Comparison of ENCODE assay signal across 8 mouse cellular contexts in genomic region chr9:83924878-83925687, GRCm38 (mm10). TPM values are rescaled to one million over a fixed set of nuclear protein-coding genes. Genes with fewer than 3 reads are reported as not detected.
DNase-seq lines count a peak whose midpoint lies in the region; ATAC-seq and TF ChIP-seq lines count a peak whose summit lies in the region.

Gene Bckdhb, plus strand, starts transcription at chr9:83925145.

- no peaks in the 10 kb centered on the region for H3K27me3 ChIP-seq in embryonic facial prominence, embryonic 14.5 days (replicated peaks; ENCODE audit: control insufficient read depth, insufficient read depth, low read length)
- no peaks in the 10 kb centered on the region for H3K27me3 ChIP-seq in heart, adult 2 months (ENCODE audit: control insufficient read depth, insufficient read depth, low read length)
- H3K27me3 ChIP-seq in limb, embryonic 13.5 days = no peaks in the 10 kb centered on the region
- no peaks in the 10 kb centered on the region for H3K27me3 ChIP-seq in midbrain, embryonic 16.5 days (ENCODE audit: control insufficient read depth, insufficient read depth, low read depth, low read length)

- ATAC-seq in embryonic facial prominence, embryonic 14.5 days (ENCODE audit: low read depth) = peak; percentile 100
- peak; percentile 100 for ATAC-seq in limb, embryonic 13.5 days (ENCODE audit: low FRiP score, low read depth)
- peak; percentile 100 for ATAC-seq in midbrain, embryonic 16.5 days

- TF ChIP-seq CTCF in heart, adult 2 months (IDR thresholded peaks at IDR 0.05) = no peak

- intact Hi-C loops in heart, adult 2 months (cut with DNase I) = loop anchor here (5.0 kb wide), 1 partner anchor 93 kb away; the partner anchor contains the start of gene Ttk

- peak within 1 kb of the TSS; percentile 75 for H3K9ac ChIP-seq in embryonic facial prominence, embryonic 14.5 days (ENCODE audit: low read depth, low read length)
- peak within 1 kb of the TSS; percentile 71 for H3K9ac ChIP-seq in heart, adult 2 months (ENCODE audit: low read depth, low read length)
- H3K9ac ChIP-seq in limb, embryonic 13.5 days = peak within 1 kb of the TSS; percentile 78
- peak within 1 kb of the TSS; percentile 76 for H3K9ac ChIP-seq in midbrain, embryonic 16.5 days (ENCODE audit: low read depth, low read length)

- TF ChIP-seq EP300 in heart, adult 2 months (IDR thresholded peaks at IDR 0.05; ENCODE audit: insufficient read depth, low read depth, low read length) = no peak

- no peak within 1 kb of the TSS; the same call in 1 of the 2 replicates for H3K27ac ChIP-seq in embryonic facial prominence, embryonic 14.5 days (replicated peaks; ENCODE audit: low read depth, low read length)
- H3K27ac ChIP-seq in heart, adult 2 months = peak within 1 kb of the TSS; percentile 72
- 0 out of 2 replicates have a peak within 1 kb of the TSS, but pooled peaks have one; percentile 10 for H3K27ac ChIP-seq in limb, embryonic 13.5 days
- H3K27ac ChIP-seq in midbrain, embryonic 16.5 days (ENCODE audit: low read length) = peak within 1 kb of the TSS; percentile 60; the same call in 1 of the 2 replicates

- DNase-seq in 3134 (ENCODE audit: extremely low read depth, insufficient read length, low spot score) = peak; percentile 87
- peak; percentile 93 for DNase-seq in adrenal gland, postnatal 4 days (ENCODE audit: low spot score in 2 of 2)
- peak; percentile 99 for DNase-seq in embryonic facial prominence, embryonic 14.5 days (ENCODE audit: low spot score)
- peak; percentile 96 to 97 for DNase-seq in heart, adult 2 months
- peak; percentile 96 to 98 for DNase-seq in kidney, adult 8-10 months
- peak; percentile 77 to 92 for DNase-seq in spleen, postnatal 10 days (ENCODE audit: low spot score in 2 of 2)

- TF ChIP-seq POLR2A in heart, adult 2 months (IDR thresholded peaks at IDR 0.05; ENCODE audit: insufficient read depth, low read depth, low read length) = peak; percentile 66

- 2% methylated on average over 24 of the region's 46 CpGs for WGBS in embryonic facial prominence, embryonic 14.5 days
- WGBS in heart, adult 2 months = under 1% methylated on average over 34 of the region's 46 CpGs
- under 1% methylated on average over 46 of the region's 46 CpGs for WGBS in limb, embryonic 13.5 days
- under 1% methylated on average over 46 of the region's 46 CpGs for WGBS in midbrain, embryonic 16.5 days

- no peaks in the 10 kb centered on the region for H3K36me3 ChIP-seq in embryonic facial prominence, embryonic 14.5 days (ENCODE audit: control insufficient read depth, insufficient read depth, low read length)
- no peaks in the 10 kb centered on the region; the same call in 1 of the 2 replicates for H3K36me3 ChIP-seq in heart, adult 2 months (ENCODE audit: control insufficient read depth, insufficient read depth, low read length)
- no peaks in the 10 kb centered on the region for H3K36me3 ChIP-seq in limb, embryonic 13.5 days
- H3K36me3 ChIP-seq in midbrain, embryonic 16.5 days (ENCODE audit: control insufficient read depth, insufficient read depth, low read length) = no peaks in the 10 kb centered on the region

- H3K79me2 ChIP-seq in heart, adult 2 months (replicated peaks; ENCODE audit: control insufficient read depth, insufficient read depth, low read length) = no peaks in the 10 kb centered on the region

- H3K4me1 ChIP-seq in embryonic facial prominence, embryonic 14.5 days (ENCODE audit: control insufficient read depth, insufficient read depth, low read length) = no peaks in the 10 kb centered on the region
- H3K4me1 ChIP-seq in heart, adult 2 months (ENCODE audit: control insufficient read depth, insufficient read depth, low read length) = no peaks in the 10 kb centered on the region
- peaks cover 8% of the 10 kb centered on the region; the same call in 1 of the 2 replicates for H3K4me1 ChIP-seq in limb, embryonic 13.5 days
- H3K4me1 ChIP-seq in midbrain, embryonic 16.5 days (ENCODE audit: control insufficient read depth, insufficient read depth, low read length) = peaks cover 5% of the 10 kb centered on the region

- no peaks in the 10 kb centered on the region for H3K9me3 ChIP-seq in embryonic facial prominence, embryonic 14.5 days (ENCODE audit: control insufficient read depth, low read length)
- no peaks in the 10 kb centered on the region for H3K9me3 ChIP-seq in limb, embryonic 13.5 days
- no peaks in the 10 kb centered on the region for H3K9me3 ChIP-seq in midbrain, embryonic 16.5 days (replicated peaks; ENCODE audit: control insufficient read depth, low read length, poor library complexity, severe bottlenecking)

- peak within 1 kb of the TSS; percentile 74 for H3K4me2 ChIP-seq in embryonic facial prominence, embryonic 14.5 days (ENCODE audit: low read depth, low read length)
- H3K4me2 ChIP-seq in limb, embryonic 13.5 days (replicated peaks) = peak within 1 kb of the TSS; percentile 75
- H3K4me2 ChIP-seq in midbrain, embryonic 16.5 days (ENCODE audit: low read length) = peak within 1 kb of the TSS; percentile 84

- peak within 1 kb of the TSS; percentile 67 for H3K4me3 ChIP-seq in embryonic facial prominence, embryonic 14.5 days (ENCODE audit: low read depth, low read length)
- H3K4me3 ChIP-seq in heart, adult 2 months = peak within 1 kb of the TSS; percentile 86
- peak within 1 kb of the TSS; percentile 68 for H3K4me3 ChIP-seq in limb, embryonic 13.5 days
- peak within 1 kb of the TSS; percentile 78 for H3K4me3 ChIP-seq in midbrain, embryonic 16.5 days (ENCODE audit: low read depth, low read length)

RNA-seq across cellular contexts. Expression of gene Bckdhb, which starts in this region (rescaled TPM):
- total RNA-seq in adrenal gland, postnatal 4 days (2021) = 10 to 100 TPM; 57.4 to 75.0 TPM
- 41.6 and 46.6 TPM in 2 replicates for polyA plus RNA-seq in embryonic facial prominence, embryonic 14.5 days (2014; fragmentation: Nextera tagmentation; extraction: Ambion mirVana)
- 100 to 1,000 TPM in 1 of 2 experiments, 10 to 100 TPM in 1; 97.5 to 118 TPM for total RNA-seq in heart, adult 2 months (2021)
- polyA plus RNA-seq in heart, adult 2 months (2012; rRNA removed) = 58.2 and 73.9 TPM in 2 replicates
- polyA plus RNA-seq in limb, embryonic 13.5 days (2015; fragmentation: Nextera tagmentation; extraction: Ambion mirVana) = 53.4 and 54.4 TPM in 2 replicates
- 29.7 and 32.0 TPM in 2 replicates for polyA plus RNA-seq in midbrain, embryonic 16.5 days (2015; fragmentation: Nextera tagmentation; extraction: Ambion mirVana)
